Comparison of ENCODE assay signal across 20 mouse cellular contexts in genomic region chr1:72853759-72854158, GRCm38 (mm10). TPM values are rescaled to one million over a fixed set of nuclear protein-coding genes. Genes with fewer than 3 reads are reported as not detected.
"Had no signal": no experiment of that assay in that cellular context is flagged by ENCODE, and none has a peak within 500 bp of the region (broad histone marks: within the 10 kb centered on the region; RNA-seq: fewer than 3 reads in every experiment).

No protein-coding gene starts in this region.

- H3K27me3 ChIP-seq: kidney, embryonic 15.5 days; limb, embryonic 12.5 days; limb, embryonic 15.5 days; lung, embryonic 15.5 days; midbrain, embryonic 13.5 days; neural tube, embryonic 12.5 days; neural tube, embryonic 15.5 days; stomach, embryonic 15.5 days had no signal

- H3K4me3 ChIP-seq: kidney, embryonic 15.5 days; limb, embryonic 12.5 days; limb, embryonic 15.5 days; lung, embryonic 15.5 days; midbrain, embryonic 13.5 days; neural tube, embryonic 12.5 days; neural tube, embryonic 15.5 days; stomach, embryonic 15.5 days had no signal

- H3K27ac ChIP-seq: kidney, embryonic 15.5 days; limb, embryonic 12.5 days; limb, embryonic 15.5 days; liver, embryonic 14.5 days; lung, embryonic 15.5 days; midbrain, embryonic 13.5 days; neural tube, embryonic 12.5 days; stomach, embryonic 15.5 days had no signal

- H3K9ac ChIP-seq: kidney, embryonic 15.5 days; limb, embryonic 12.5 days; limb, embryonic 15.5 days; liver, embryonic 14.5 days; lung, embryonic 15.5 days; midbrain, embryonic 13.5 days; neural tube, embryonic 12.5 days; stomach, embryonic 15.5 days had no signal

- H3K4me2 ChIP-seq: kidney, embryonic 15.5 days; limb, embryonic 12.5 days; limb, embryonic 15.5 days; lung, embryonic 15.5 days; midbrain, embryonic 13.5 days; neural tube, embryonic 12.5 days; neural tube, embryonic 15.5 days; stomach, embryonic 15.5 days had no signal

- H3K4me1 ChIP-seq: limb, embryonic 12.5 days had no signal

- DNase-seq: kidney, adult 11 months; kidney, adult 8-10 months; kidney, postnatal 36 days; lung, adult 18-20 months; lung, postnatal 10 days; lung, postnatal 36 days; retina, postnatal 1 day; right cerebral cortex, postnatal 25 days; spleen, adult 18-20 months; thymus, postnatal 25 days had no signal

- H3K9me3 ChIP-seq: kidney, embryonic 15.5 days; limb, embryonic 12.5 days; limb, embryonic 15.5 days; lung, embryonic 15.5 days; midbrain, embryonic 13.5 days; neural tube, embryonic 12.5 days; neural tube, embryonic 15.5 days; stomach, embryonic 15.5 days had no signal

- H3K36me3 ChIP-seq: neural tube, embryonic 15.5 days had no signal

RNA-seq across cellular contexts. Expression of gene Igfbp5, which starts 20.9 kb away (rescaled TPM):
- total RNA-seq: megakaryocyte-erythroid progenitor cell, adult 5-6 weeks had no signal

RNA-seq across cellular contexts. Expression of gene Igfbp2, which starts 29.5 kb away (rescaled TPM):
- total RNA-seq: megakaryocyte-erythroid progenitor cell, adult 5-6 weeks had no signal
